Mouse (Mus musculus): ENCODE measurements at regions not wholly inside any gene's neighbourhood (a gene's known extent, or its start where the extent isn't known, plus 50 kb on each side); places are given as distances from the start of the nearest gene placed in this dataset.
A peak's percentile ranks its signal among the peaks of the same experiment; 100 is the strongest.

DNA sequence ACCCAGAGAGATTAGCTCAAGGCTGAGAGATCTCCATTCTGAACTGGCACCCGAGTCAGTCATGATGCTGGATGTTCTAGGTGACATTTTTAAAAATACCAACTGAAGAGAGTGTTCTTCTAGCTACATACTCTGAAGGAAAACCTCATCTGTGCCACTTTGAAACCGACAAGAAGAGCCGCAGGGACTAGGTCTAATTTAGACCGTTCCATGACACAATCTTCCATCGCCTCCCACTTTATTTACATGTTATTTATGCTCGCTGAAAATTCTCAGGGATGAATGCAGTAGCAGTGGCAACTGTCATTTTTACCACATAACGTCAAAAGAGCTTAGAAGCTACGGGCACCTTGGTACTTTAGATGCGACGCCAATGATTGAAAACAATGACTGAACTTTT lies 514.1 kb upstream of the Gm10131 start:
- Histone ChIP-seq H3ac (ENCODE audit: control insufficient read depth, insufficient read length) (no peak overlapping the region), H3K27me3 (ENCODE audit: control insufficient read depth, insufficient read depth, insufficient read length) (no peaks in the 10 kb centered on the region), H3K36me3 (ENCODE audit: control insufficient read depth, insufficient read depth) (no peaks in the 10 kb centered on the region), H3K4me2 (ENCODE audit: low read depth) (no peak overlapping the region), H3K79me2 (ENCODE audit: control insufficient read depth, insufficient read depth) (no peaks in the 10 kb centered on the region), H3K4me3 (no peak overlapping the region)
- no peak for TF ChIP-seq MYOD1 (IDR thresholded peaks at IDR 0.05; ENCODE audit: control insufficient read depth in 1 of 3, insufficient read length in 2 of 3, low read depth in 2 of 3)

DNA sequence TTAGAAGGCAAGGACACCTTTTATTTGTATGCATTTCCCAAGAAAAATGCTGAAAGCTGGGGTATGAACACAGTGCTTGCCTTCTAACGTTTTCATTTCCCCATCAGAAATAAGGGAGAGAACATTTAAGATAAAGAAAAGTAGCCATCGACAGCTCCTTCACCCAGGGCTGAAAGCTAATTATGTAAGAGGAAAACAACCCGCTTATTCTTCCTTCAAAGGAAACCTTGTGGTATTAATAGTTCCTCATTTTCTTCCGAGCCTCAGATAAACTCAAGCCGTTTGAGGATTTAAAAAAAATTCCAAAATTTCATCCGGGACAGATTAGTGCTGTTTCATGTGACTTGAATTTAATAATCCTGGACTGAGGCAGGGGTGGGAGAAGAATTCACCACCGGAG lies 512.2 kb upstream of the Gm10131 start:
- Histone ChIP-seq H3K79me2 (ENCODE audit: control insufficient read depth, insufficient read depth) (no peaks in the 10 kb centered on the region), H3ac (ENCODE audit: control insufficient read depth, insufficient read length) (no peak overlapping the region), H3K27me3 (ENCODE audit: control insufficient read depth, insufficient read depth, insufficient read length) (no peaks in the 10 kb centered on the region), H3K36me3 (ENCODE audit: control insufficient read depth, insufficient read depth) (no peaks in the 10 kb centered on the region), H3K4me3 (no peak overlapping the region), H3K4me2 (ENCODE audit: low read depth) (no peak overlapping the region)
- no peak for TF ChIP-seq USF1 (IDR thresholded peaks at IDR 0.05; ENCODE audit: low read depth)
- TF ChIP-seq MYOG (IDR thresholded peaks at IDR 0.05; ENCODE audit: control insufficient read depth in 1 of 3, insufficient read depth in 1 of 3, insufficient read length in 2 of 3, low read depth in 2 of 3), result no peak

- Histone ChIP-seq H3K36me3 (ENCODE audit: control insufficient read depth, insufficient read depth) (no peaks in the 10 kb centered on the region), H3K79me2 (ENCODE audit: control insufficient read depth, insufficient read depth) (no peaks in the 10 kb centered on the region), H3K4me2 (ENCODE audit: low read depth) (peak overlapping the region; percentile 64), H3K27me3 (ENCODE audit: control insufficient read depth, insufficient read depth, insufficient read length) (no peaks in the 10 kb centered on the region), H3K4me3 (no peak overlapping the region), H3ac (ENCODE audit: control insufficient read depth, insufficient read length) (no peak overlapping the region)
- peak; percentile 93 for TF ChIP-seq USF1 (IDR thresholded peaks at IDR 0.05; ENCODE audit: low read depth)
- TF ChIP-seq MAX (IDR thresholded peaks at IDR 0.05; ENCODE audit: low read depth), result no peak
- peak; percentile 22; the same call in 1 of the 2 replicates for TF ChIP-seq CEBPB (IDR thresholded peaks at IDR 0.05; ENCODE audit: insufficient read depth, poor library complexity, severe bottlenecking)
- peak in 1 of 3 experiments; percentile 26 for TF ChIP-seq MYOG (IDR thresholded peaks at IDR 0.05; ENCODE audit: control insufficient read depth in 1 of 3, insufficient read depth in 1 of 3, insufficient read length in 2 of 3, low read depth in 2 of 3)
These were observed 510.9 kb upstream of the Gm10131 start for GRCm38 (mm10) chr8:34622177-34623114.

GRCm38 (mm10) chr8:34618046-34618445 lies 506.5 kb upstream of the Gm10131 start:
- Histone ChIP-seq H3K4me3 (no peak overlapping the region), H3K36me3 (ENCODE audit: control insufficient read depth, insufficient read depth) (no peaks in the 10 kb centered on the region), H3K27me3 (ENCODE audit: control insufficient read depth, insufficient read depth, insufficient read length) (no peaks in the 10 kb centered on the region), H3ac (ENCODE audit: control insufficient read depth, insufficient read length) (no peak overlapping the region), H3K4me2 (ENCODE audit: low read depth) (peak overlapping the region; percentile 52), H3K79me2 (ENCODE audit: control insufficient read depth, insufficient read depth) (no peaks in the 10 kb centered on the region)
- no peak for TF ChIP-seq POLR2A (IDR thresholded peaks at IDR 0.05; ENCODE audit: insufficient read length, low read depth)
- TF ChIP-seq POLR2AphosphoS2 (IDR thresholded peaks at IDR 0.05; ENCODE audit: insufficient read length, low read depth), result no peak
- no peak for TF ChIP-seq E2F4 (IDR thresholded peaks at IDR 0.05; ENCODE audit: insufficient read depth)
- TF ChIP-seq CEBPB (IDR thresholded peaks at IDR 0.05; ENCODE audit: insufficient read depth, poor library complexity, severe bottlenecking), result no peak
- TF ChIP-seq MYOG (IDR thresholded peaks at IDR 0.05; ENCODE audit: control insufficient read depth in 1 of 3, insufficient read depth in 1 of 3, insufficient read length in 2 of 3, low read depth in 2 of 3), result no peak
- TF ChIP-seq SRF (IDR thresholded peaks at IDR 0.05; ENCODE audit: control insufficient read depth, insufficient read length, low read depth), result no peak
- TF ChIP-seq TCF12 (IDR thresholded peaks at IDR 0.05; ENCODE audit: insufficient read depth, poor library complexity, severe bottlenecking), result no peak
- TF ChIP-seq REST (IDR thresholded peaks at IDR 0.05; ENCODE audit: insufficient read depth, insufficient read length), result no peak
- no peak for TF ChIP-seq USF1 (IDR thresholded peaks at IDR 0.05; ENCODE audit: low read depth)
- no peak for TF ChIP-seq TCF3 (IDR thresholded peaks at IDR 0.05; ENCODE audit: insufficient read length, low read depth)

GRCm38 (mm10) chr8:34614987-34615386 lies 503.4 kb upstream of the Gm10131 start:
- Histone ChIP-seq H3K36me3 (ENCODE audit: control insufficient read depth, insufficient read depth) (no peaks in the 10 kb centered on the region), H3ac (ENCODE audit: control insufficient read depth, insufficient read length) (no peak overlapping the region), H3K27me3 (ENCODE audit: control insufficient read depth, insufficient read depth, insufficient read length) (no peaks in the 10 kb centered on the region), H3K4me2 (ENCODE audit: low read depth) (no peak overlapping the region), H3K79me2 (ENCODE audit: control insufficient read depth, insufficient read depth) (no peaks in the 10 kb centered on the region), H3K4me3 (no peak overlapping the region)
- TF ChIP-seq CEBPB (IDR thresholded peaks at IDR 0.05; ENCODE audit: insufficient read depth, poor library complexity, severe bottlenecking), result no peak
- no peak for TF ChIP-seq REST (IDR thresholded peaks at IDR 0.05; ENCODE audit: insufficient read depth, insufficient read length)
- no peak for TF ChIP-seq E2F4 (IDR thresholded peaks at IDR 0.05; ENCODE audit: insufficient read depth)
- TF ChIP-seq TCF3 (IDR thresholded peaks at IDR 0.05; ENCODE audit: insufficient read length, low read depth), result no peak
- no peak for TF ChIP-seq POLR2AphosphoS2 (IDR thresholded peaks at IDR 0.05; ENCODE audit: insufficient read length, low read depth)
- no peak for TF ChIP-seq POLR2A (IDR thresholded peaks at IDR 0.05; ENCODE audit: insufficient read length, low read depth)
- no peak for TF ChIP-seq TCF12 (IDR thresholded peaks at IDR 0.05; ENCODE audit: insufficient read depth, poor library complexity, severe bottlenecking)
- TF ChIP-seq MAX (IDR thresholded peaks at IDR 0.05; ENCODE audit: low read depth), result no peak
- TF ChIP-seq SRF (IDR thresholded peaks at IDR 0.05; ENCODE audit: control insufficient read depth, insufficient read length, low read depth), result no peak
- TF ChIP-seq MYOD1 (IDR thresholded peaks at IDR 0.05; ENCODE audit: control insufficient read depth in 1 of 3, insufficient read length in 2 of 3, low read depth in 2 of 3), result no peak
- no peak for TF ChIP-seq USF1 (IDR thresholded peaks at IDR 0.05; ENCODE audit: low read depth)
- no peak for TF ChIP-seq MYOG (IDR thresholded peaks at IDR 0.05; ENCODE audit: control insufficient read depth in 1 of 3, insufficient read depth in 1 of 3, insufficient read length in 2 of 3, low read depth in 2 of 3)
